Mouse (Mus musculus): ENCODE results near the gene Stx18. TPM values are rescaled to one million over a fixed set of nuclear protein-coding genes. Genes with fewer than 3 reads are reported as not detected.

The Stx18 gene
- total RNA-seq, 2 experiments from 2014 or later: 38.3 to 40.9 TPM

- peak; percentile 45 to 78 for DNase-seq (ENCODE audit: low spot score in 2 of 2)
These were observed 88.2 kb downstream of the Stx18 start for GRCm38 (mm10) chr5:38126519-38127306.

DNA sequence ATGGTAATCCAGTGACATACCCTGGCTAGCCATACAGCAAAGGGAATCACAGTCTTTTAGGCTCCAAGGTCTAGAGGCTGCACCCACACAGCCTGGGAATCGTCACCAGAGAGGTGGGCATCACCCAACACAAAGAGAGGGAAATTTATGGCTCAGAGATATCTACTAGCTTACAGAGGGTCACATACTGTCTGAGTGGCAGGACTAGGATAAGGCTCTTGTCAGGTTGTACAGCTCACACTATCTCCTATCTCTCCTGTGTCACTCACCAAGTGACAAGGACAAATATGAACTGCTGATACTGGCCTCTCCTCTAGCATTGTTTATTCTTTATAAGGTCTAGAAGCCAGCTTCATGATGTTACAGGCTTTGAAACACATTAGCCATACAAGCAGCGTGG, 90.8 kb downstream of the Stx18 start:
- DNase-seq (ENCODE audit: low spot score in 2 of 2): no peak

DNA sequence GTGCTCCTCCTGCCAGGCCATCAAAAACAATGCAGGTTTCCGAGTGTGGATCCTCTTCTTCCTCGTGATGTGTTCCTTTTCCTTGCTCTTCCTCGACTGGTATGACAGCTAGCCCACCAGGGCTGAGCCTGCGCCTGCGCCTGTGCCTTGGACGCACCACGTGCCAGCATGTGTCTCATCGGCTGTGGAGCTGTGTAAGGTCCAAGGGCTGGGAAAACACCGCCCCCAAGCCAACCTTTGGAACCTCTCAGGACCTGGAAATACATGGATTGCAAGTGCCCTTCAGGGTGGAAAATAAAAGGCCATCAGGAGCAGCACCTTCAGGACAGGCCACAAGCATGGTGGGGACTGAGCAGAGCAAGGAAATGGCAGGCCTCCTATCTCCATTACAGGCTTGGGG, 97.7 kb downstream of the Stx18 start:
- DNase-seq (ENCODE audit: low spot score in 2 of 2): no peak

DNA sequence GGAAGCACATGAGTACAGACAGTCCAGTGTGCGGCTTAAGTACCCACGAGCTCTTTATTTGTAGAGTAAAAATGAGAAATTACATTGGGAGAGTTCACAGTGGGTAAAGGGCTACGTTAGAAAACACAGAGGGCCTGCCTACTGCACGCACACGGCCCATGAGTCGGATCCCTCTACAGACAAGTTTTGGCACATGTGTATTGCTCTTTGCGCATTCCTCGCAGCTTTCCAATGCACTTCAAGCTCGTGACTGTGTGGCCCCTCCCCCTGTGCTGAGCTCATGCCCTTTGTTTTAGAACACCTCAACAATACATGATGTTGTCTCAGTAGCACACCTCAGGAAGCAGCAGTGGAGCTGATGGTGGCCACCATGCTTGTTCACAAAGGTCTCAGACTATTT, 98.6 kb downstream of the Stx18 start:
- DNase-seq (ENCODE audit: low spot score in 2 of 2): no peak

DNA sequence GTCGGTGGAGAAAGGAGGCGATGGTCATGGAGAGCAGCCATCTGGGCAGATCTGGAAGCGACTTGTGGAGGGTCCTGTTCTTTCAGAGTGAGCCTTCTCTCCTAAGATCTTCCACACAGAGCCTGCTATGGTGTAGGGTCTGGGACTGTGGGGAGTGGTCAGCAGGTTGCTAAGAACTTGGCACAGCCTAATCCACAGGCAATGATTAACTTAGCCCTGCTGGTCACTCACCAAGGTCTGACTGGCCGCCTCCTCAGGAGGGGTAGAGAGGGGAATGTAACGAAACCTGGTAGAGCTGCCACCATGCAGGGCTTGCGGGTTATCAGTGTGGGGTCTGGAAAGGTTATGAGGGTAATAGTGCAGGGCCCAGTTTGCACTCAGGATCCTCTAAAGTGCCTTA, 102.4 kb downstream of the Stx18 start:
- DNase-seq (ENCODE audit: low spot score in 2 of 2): no peak

DNA sequence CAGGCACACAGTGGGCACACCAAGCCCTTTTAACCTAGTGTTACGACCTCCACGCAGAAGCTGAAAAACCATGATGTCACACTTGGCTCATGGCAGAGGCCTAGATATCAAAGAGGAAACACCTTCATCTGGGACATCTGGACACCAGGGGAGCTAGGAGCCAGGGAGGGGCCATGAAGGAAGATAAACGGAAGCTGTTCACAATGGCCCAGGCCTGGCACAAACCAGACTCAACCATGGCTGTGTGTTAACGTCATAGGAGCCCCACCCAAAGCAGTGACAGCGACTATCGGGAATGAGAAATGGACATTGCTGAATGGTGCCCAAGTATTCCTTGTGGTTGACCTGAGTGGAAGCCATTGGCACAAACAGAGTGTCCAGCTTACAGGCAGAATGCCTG, 108.0 kb downstream of the Stx18 start:
- DNase-seq (ENCODE audit: low spot score in 2 of 2): no peak

DNA sequence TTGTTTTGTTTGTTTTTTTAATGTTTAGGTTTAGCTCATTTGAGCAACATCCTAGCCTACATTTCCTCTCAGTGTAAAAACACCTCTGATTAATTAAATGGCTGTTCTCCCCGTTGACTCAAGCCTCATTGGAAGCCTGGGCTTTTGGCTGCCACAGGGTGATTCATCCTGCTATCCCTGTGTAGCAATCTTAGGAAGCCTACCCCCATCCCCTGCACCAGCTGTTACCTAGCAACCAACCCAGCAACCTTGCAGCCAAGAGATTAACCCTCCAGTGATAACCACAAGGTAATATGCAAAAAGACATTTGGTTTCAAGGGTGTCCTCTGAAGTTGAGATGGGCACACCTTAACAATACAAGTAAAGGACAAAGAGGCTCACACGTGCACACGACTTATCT, 112.7 kb downstream of the Stx18 start:
- DNase-seq (ENCODE audit: low spot score in 2 of 2): peak; percentile 64 to 82

DNA sequence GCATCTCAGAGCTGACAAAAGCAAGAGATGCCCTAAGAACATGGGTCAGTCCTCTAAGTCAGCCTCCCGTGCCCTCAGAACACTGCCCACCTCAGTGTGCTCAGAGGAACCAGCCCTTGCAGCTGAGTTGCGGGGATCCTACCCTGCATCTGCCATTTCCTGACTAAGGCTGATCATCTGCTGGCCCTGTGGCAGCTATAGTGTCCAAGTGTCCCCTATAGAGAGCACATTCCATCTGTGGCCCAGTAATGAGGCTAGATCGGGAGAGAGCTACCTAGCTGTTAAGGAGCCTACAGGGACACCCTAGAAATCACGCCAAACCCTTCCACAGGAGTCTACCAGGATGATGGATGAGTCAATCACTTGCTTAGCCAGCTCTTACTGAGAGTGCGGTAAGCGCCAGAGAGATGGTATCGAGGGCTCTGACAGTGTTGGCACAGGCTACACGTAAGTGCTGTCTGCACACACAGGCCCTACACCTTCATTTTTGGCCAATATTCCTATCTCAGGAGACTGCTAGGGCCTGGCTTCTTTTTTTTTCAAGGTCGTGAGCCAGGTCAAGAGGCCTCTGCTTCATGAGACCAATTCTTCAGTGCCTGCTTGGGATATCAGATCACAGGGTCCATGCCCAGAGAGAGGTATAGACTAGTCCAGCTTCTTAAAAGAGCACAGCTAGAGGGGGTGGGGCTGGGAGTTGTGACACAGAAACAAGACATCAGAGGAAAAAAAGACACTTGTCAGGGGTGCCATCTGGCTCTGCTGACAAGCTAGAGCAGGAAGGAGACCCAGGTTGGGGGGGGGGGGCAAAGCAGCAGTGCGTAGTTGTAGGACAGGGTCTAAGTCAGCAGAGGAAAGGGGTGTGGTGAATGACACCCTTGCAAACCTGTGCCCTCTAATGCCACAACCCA, 113.9 kb downstream of the Stx18 start:
- DNase-seq (ENCODE audit: low spot score in 2 of 2): no peak

DNA sequence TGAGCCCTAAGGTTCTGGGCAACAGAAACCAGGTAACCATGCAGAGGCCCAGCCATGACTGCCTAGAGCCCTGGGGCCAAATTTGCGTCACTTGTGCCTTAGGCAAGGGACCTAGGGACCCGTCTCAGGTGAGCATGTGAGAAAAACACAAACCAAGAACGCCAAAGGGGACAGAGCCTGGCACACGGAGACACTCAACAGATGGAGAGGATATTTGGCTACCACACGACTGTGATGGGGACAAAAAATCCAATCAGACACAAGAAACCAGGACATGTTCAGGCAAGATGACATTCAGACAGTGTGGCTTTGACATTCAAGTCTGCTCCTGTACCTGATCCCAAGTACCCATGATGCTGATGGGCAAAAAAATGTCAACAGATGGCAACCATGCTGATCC, 115.1 kb downstream of the Stx18 start:
- no peak for DNase-seq (ENCODE audit: low spot score in 2 of 2)

- no peak for DNase-seq (ENCODE audit: low spot score in 2 of 2)
These were observed 119.0 kb downstream of the Stx18 start for GRCm38 (mm10) chr5:38157481-38158020.

DNA sequence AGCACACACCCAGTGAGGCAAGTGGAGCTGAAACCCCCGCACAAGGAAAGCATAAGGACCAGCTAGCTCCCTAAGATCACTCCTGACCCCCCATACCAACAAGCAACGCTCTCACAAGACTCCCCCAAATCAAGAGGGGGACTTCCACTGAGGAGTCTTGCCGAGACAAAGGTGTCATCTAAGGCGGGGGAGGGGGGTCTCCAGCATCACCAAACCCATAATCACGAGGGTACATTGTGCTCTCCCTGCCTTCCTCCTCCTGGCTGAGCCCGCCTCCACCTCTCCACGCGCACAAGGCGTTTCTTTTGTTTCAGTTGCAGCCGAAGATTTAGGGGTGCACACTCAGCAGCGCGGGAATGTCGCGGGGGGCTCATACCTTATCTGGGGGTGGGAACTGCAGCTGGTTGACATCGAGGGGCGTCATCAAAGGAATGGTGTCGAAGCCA, 120.0 kb downstream of the Stx18 start:
- DNase-seq (ENCODE audit: low spot score in 2 of 2): peak in 1 of 2 experiments; percentile 70

- DNase-seq (ENCODE audit: low spot score in 2 of 2): peak; percentile 70 to 85
These were observed 120.5 kb downstream of the Stx18 start for GRCm38 (mm10) chr5:38158947-38159633.

DNA sequence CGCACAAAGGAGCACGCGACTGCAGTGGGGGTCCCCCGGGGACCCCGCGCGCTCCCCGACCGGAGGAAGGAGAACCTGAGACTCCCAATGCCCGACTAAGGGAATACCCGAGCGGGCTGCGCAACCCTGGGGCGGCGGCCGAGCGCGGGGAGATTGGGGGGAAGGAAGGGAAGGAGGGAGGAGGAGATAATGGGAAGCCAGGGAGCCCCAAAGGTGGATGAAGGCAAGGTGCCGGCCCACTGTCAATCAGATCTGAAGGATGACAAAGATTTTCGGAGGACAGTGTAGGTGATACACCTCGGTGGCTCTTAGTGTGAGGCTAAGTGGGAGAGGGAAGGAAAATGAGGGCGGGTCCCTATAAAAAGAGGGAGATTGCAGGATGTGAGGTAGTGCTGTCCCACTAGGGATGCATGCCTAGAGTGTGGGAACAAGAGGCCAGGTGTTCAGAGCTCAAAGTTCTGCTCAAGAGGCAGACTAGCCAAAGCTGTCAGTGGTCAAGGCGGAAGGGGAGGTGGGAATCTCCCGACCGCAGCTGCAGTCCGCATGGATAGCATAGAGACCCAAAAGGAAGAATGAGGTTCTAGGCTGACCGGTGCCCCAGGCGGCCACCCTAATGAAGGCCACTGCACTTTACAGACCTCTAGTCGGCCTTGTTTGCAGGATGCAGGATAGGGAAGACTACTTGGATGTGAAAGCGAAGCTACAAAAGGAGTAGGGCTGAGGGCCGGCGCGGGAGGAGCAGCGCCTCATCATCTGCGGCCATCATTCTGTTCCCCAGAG, 121.3 kb downstream of the Stx18 start, which contains the start of gene Nsg1:
Gene Nsg1, minus strand, starts transcription at position 274 of the 780 bp plus-strand sequence.
- DNase-seq (ENCODE audit: low spot score in 2 of 2): no peak

GRCm38 (mm10) chr5:38168497-38168896, 130.0 kb downstream of the Stx18 start:
- no peak for DNase-seq (ENCODE audit: low spot score in 2 of 2)

DNA sequence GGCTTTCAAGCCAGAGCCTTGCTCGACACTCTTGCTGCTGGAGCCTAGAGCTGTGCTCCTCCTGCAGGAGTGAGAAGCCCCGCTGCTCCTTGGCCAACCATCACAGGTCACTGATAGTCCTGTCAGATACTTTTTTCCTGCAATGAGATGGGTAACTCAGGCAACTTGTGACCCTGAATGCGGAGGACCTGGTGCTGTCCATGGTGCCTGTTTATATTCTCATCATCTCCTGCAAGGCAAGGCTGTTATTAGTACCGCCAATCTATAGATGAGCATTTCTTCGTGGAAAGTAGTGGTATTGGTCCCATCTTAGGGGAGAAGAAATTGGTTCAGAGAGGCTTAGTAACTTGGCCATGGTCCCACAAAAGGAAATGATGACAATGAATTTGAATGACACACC, 135.2 kb downstream of the Stx18 start:
- no peak for DNase-seq (ENCODE audit: low spot score in 2 of 2)

DNA sequence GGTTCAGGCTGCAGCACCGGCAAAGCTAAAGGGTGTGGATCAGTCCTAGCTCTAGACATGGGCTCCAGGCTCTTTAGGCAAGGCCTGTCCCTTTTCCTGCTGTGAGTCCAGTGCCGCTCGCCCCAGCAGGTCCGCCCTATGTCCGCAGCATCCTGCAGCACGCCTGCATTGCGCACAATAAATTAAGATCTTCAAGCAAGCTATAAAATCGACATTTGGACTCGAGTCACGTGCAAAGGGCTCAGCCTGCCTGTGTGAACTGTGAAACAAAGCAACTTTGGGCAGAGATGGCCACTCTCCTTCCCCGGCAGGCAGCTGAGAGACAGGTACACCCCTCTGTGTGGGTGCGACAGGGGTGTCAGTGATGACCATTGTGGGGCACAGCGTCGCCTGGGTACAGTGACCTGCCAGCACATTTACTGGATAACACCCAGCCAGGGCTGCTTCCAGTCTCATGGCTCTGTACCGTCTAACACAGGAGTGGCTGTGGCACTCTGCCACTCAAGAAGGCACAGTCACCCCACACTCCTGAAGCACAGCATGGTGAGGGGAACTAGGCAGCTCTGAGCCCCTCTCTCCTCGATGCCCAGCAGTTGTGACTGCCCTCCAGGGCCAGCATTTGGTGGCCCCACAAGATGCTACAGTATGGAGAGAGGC, 135.8 kb downstream of the Stx18 start:
- DNase-seq (ENCODE audit: low spot score in 2 of 2): no peak

GRCm38 (mm10) chr5:38184688-38185285, 146.2 kb downstream of the Stx18 start:
- DNase-seq (ENCODE audit: low spot score in 2 of 2): no peak

- no peak for DNase-seq (ENCODE audit: low spot score in 2 of 2)
These were observed 148.5 kb downstream of the Stx18 start for GRCm38 (mm10) chr5:38187006-38187405.

Data from layer of hippocampus, adult 18-20 months (tissue).